Mouse (Mus musculus): ENCODE measurements at regions not wholly inside any gene's neighbourhood (a gene's known extent, or its start where the extent isn't known, plus 50 kb on each side); places are given as distances from the start of the nearest gene placed in this dataset.

- no peak for TF ChIP-seq CTCF (conservative IDR thresholded peaks at IDR 0.05 in 1 of 2, IDR thresholded peaks at IDR 0.05 in 1 of 2; ENCODE audit: low read depth in 2 of 2, low read length in 2 of 2)
- TF ChIP-seq POLR2A (IDR thresholded peaks at IDR 0.05; ENCODE audit: low read depth, low read length): no peak
- TF ChIP-seq MAFK (IDR thresholded peaks at IDR 0.05; ENCODE audit: insufficient replicate concordance, low read length): no peak
- TF ChIP-seq RAD21 (IDR thresholded peaks at IDR 0.05; ENCODE audit: low read depth, low read length): no peak
- no peak for TF ChIP-seq ZC3H11A (IDR thresholded peaks at IDR 0.05; ENCODE audit: low read depth, low read length)
- no peak for TF ChIP-seq EP300 (IDR thresholded peaks at IDR 0.05; ENCODE audit: low read length)
Observed at GRCm38 (mm10) chr8:41747024-41747423, 330.1 kb upstream of the Frg1 start.

All from CH12.LX (cell line).